Mouse (Mus musculus): ENCODE measurements around the gene Tmem98. TPM values are rescaled to one million over a fixed set of nuclear protein-coding genes. Genes with fewer than 3 reads are reported as not detected.
A peak's percentile ranks its signal among the peaks of the same experiment; 100 is the strongest.

The Tmem98 gene
- polyA plus RNA-seq, 1 experiment from 2014 or later = 60.2 TPM

- H3K27ac ChIP-seq = no peak overlapping the region
- ATAC-seq (ENCODE audit: insufficient number of reproducible peaks, low FRiP score, low TSS enrichment, low read depth) = no peak
- H3K4me1 ChIP-seq = peaks cover 13% of the 10 kb centered on the region
- H3K9ac ChIP-seq = no peak overlapping the region
- H3K4me2 ChIP-seq = no peak overlapping the region
- H3K4me3 ChIP-seq = no peak overlapping the region
- WGBS = 62% methylated on average over 6 of the region's 6 CpGs
- no peaks in the 10 kb centered on the region for H3K27me3 ChIP-seq
- H3K9me3 ChIP-seq = no peaks in the 10 kb centered on the region
- no peaks in the 10 kb centered on the region for H3K36me3 ChIP-seq
Observed at GRCm38 (mm10) chr11:80778157-80778556, 31.8 kb upstream of the Tmem98 start.

- Histone ChIP-seq H3K4me3 (peak overlapping the region; percentile 70), H3K9me3 (no peaks in the 10 kb centered on the region), H3K36me3 (no peaks in the 10 kb centered on the region), H3K9ac (0 out of 2 replicates have a peak overlapping the region, but pooled peaks have one; percentile 55), H3K27ac (peak overlapping the region; percentile 65; the same call in 1 of the 2 replicates), H3K4me1 (peaks cover 13% of the 10 kb centered on the region), H3K4me2 (peak overlapping the region; percentile 85), H3K27me3 (no peaks in the 10 kb centered on the region)
- ATAC-seq (ENCODE audit: insufficient number of reproducible peaks, low FRiP score, low TSS enrichment, low read depth) = no peak
- WGBS = 2% methylated on average over 18 of the region's 18 CpGs
Observed at GRCm38 (mm10) chr11:80778916-80779526, 31.0 kb upstream of the Tmem98 start.

- WGBS = 1% methylated on average over 77 of the region's 87 CpGs
- Histone ChIP-seq H3K27me3 (no peaks in the 10 kb centered on the region), H3K4me1 (peaks cover 13% of the 10 kb centered on the region), H3K9me3 (no peaks in the 10 kb centered on the region), H3K27ac (peak within 1 kb of the TSS; percentile 65), H3K36me3 (no peaks in the 10 kb centered on the region), H3K4me3 (peak within 1 kb of the TSS; percentile 70), H3K4me2 (peak within 1 kb of the TSS; percentile 85), H3K9ac (peak within 1 kb of the TSS; percentile 55; the same call in 1 of the 2 replicates)
- peak; percentile 94 for ATAC-seq (ENCODE audit: insufficient number of reproducible peaks, low FRiP score, low TSS enrichment, low read depth)
Observed at GRCm38 (mm10) chr11:80779527-80780344, 30.2 kb upstream of the Tmem98 start, which contains the start of gene Myo1d. Gene Myo1d, minus strand, starts transcription at chr11:80780025.

- Histone ChIP-seq H3K9ac (no peak overlapping the region), H3K4me2 (no peak overlapping the region), H3K27ac (no peak overlapping the region), H3K4me3 (no peak overlapping the region), H3K27me3 (no peaks in the 10 kb centered on the region), H3K9me3 (no peaks in the 10 kb centered on the region), H3K36me3 (no peaks in the 10 kb centered on the region), H3K4me1 (peaks cover 13% of the 10 kb centered on the region)
- no peak for ATAC-seq (ENCODE audit: insufficient number of reproducible peaks, low FRiP score, low TSS enrichment, low read depth)
- WGBS = 88% methylated on average over 2 of the region's 2 CpGs
Observed at GRCm38 (mm10) chr11:80781535-80781934, 28.4 kb upstream of the Tmem98 start.

- ATAC-seq (ENCODE audit: insufficient number of reproducible peaks, low FRiP score, low TSS enrichment, low read depth) = no peak
- H3K27ac ChIP-seq = no peak overlapping the region
- H3K36me3 ChIP-seq = no peaks in the 10 kb centered on the region
- H3K4me3 ChIP-seq = no peak overlapping the region
- H3K9ac ChIP-seq = no peak overlapping the region
- no peaks in the 10 kb centered on the region for H3K27me3 ChIP-seq
- H3K9me3 ChIP-seq = no peaks in the 10 kb centered on the region
- no peak overlapping the region for H3K4me2 ChIP-seq
- H3K4me1 ChIP-seq = peaks cover 13% of the 10 kb centered on the region
- 62% methylated on average over 7 of the region's 7 CpGs for WGBS
Observed at GRCm38 (mm10) chr11:80783460-80783859, 26.5 kb upstream of the Tmem98 start.

- Histone ChIP-seq H3K27me3 (no peaks in the 10 kb centered on the region), H3K36me3 (no peaks in the 10 kb centered on the region), H3K4me1 (peaks cover 8% of the 10 kb centered on the region), H3K4me3 (no peak overlapping the region), H3K9me3 (no peaks in the 10 kb centered on the region), H3K4me2 (no peak overlapping the region), H3K9ac (no peak overlapping the region), H3K27ac (no peak overlapping the region)
- WGBS = 14% methylated on average over 3 of the region's 3 CpGs
- no peak for ATAC-seq (ENCODE audit: insufficient number of reproducible peaks, low FRiP score, low TSS enrichment, low read depth)
Observed at GRCm38 (mm10) chr11:80784294-80784743, 25.7 kb upstream of the Tmem98 start.

GRCm38 (mm10) chr11:80785672-80786071 lies 24.3 kb upstream of the Tmem98 start:
- H3K9me3 ChIP-seq = no peaks in the 10 kb centered on the region
- H3K27ac ChIP-seq = no peak overlapping the region
- H3K9ac ChIP-seq = no peak overlapping the region
- no peak overlapping the region for H3K4me3 ChIP-seq
- no peaks in the 10 kb centered on the region for H3K36me3 ChIP-seq
- WGBS = 82% methylated on average over 5 of the region's 5 CpGs
- no peaks in the 10 kb centered on the region for H3K4me1 ChIP-seq
- H3K27me3 ChIP-seq = no peaks in the 10 kb centered on the region
- H3K4me2 ChIP-seq = no peak overlapping the region
- no peak for ATAC-seq (ENCODE audit: insufficient number of reproducible peaks, low FRiP score, low TSS enrichment, low read depth)

GRCm38 (mm10) chr11:80789647-80790240 lies 20.2 kb upstream of the Tmem98 start:
- no peak overlapping the region for H3K27ac ChIP-seq
- WGBS = 48% methylated on average over 7 of the region's 7 CpGs

GRCm38 (mm10) chr11:80790413-80790812 lies 19.6 kb upstream of the Tmem98 start:
- Histone ChIP-seq H3K36me3 (no peaks in the 10 kb centered on the region), H3K4me2 (no peak overlapping the region), H3K9ac (no peak overlapping the region), H3K4me3 (no peak overlapping the region), H3K27ac (no peak overlapping the region), H3K4me1 (no peaks in the 10 kb centered on the region), H3K27me3 (no peaks in the 10 kb centered on the region), H3K9me3 (no peaks in the 10 kb centered on the region)
- WGBS = 66% methylated on average over 3 of the region's 3 CpGs
- no peak for ATAC-seq (ENCODE audit: insufficient number of reproducible peaks, low FRiP score, low TSS enrichment, low read depth)

More at GRCm38 (mm10) chr11:80789647-80790240, 20.2 kb upstream of the Tmem98 start:
- H3K9me3 ChIP-seq = no peaks in the 10 kb centered on the region
- no peaks in the 10 kb centered on the region for H3K4me1 ChIP-seq
- no peak overlapping the region for H3K4me3 ChIP-seq
- H3K9ac ChIP-seq = no peak overlapping the region
- no peak for ATAC-seq (ENCODE audit: insufficient number of reproducible peaks, low FRiP score, low TSS enrichment, low read depth)
- no peak overlapping the region for H3K4me2 ChIP-seq
- no peaks in the 10 kb centered on the region for H3K27me3 ChIP-seq
- no peaks in the 10 kb centered on the region for H3K36me3 ChIP-seq

GRCm38 (mm10) chr11:80791677-80792432 lies 18.1 kb upstream of the Tmem98 start:
- H3K27ac ChIP-seq = no peak overlapping the region
- no peaks in the 10 kb centered on the region for H3K36me3 ChIP-seq
- no peak overlapping the region for H3K4me2 ChIP-seq
- H3K4me1 ChIP-seq = no peaks in the 10 kb centered on the region
- no peak for ATAC-seq (ENCODE audit: insufficient number of reproducible peaks, low FRiP score, low TSS enrichment, low read depth)
- H3K27me3 ChIP-seq = no peaks in the 10 kb centered on the region
- no peak overlapping the region for H3K4me3 ChIP-seq
- no peak overlapping the region for H3K9ac ChIP-seq
- WGBS = 63% methylated on average over 3 of the region's 3 CpGs
- H3K9me3 ChIP-seq = no peaks in the 10 kb centered on the region

- Histone ChIP-seq H3K9me3 (no peaks in the 10 kb centered on the region), H3K4me2 (no peak overlapping the region), H3K4me3 (no peak overlapping the region), H3K4me1 (no peaks in the 10 kb centered on the region), H3K9ac (no peak overlapping the region), H3K27ac (no peak overlapping the region), H3K36me3 (no peaks in the 10 kb centered on the region), H3K27me3 (no peaks in the 10 kb centered on the region)
- 87% methylated on average over 4 of the region's 4 CpGs for WGBS
- no peak for ATAC-seq (ENCODE audit: insufficient number of reproducible peaks, low FRiP score, low TSS enrichment, low read depth)
Observed at GRCm38 (mm10) chr11:80793386-80793785, 16.6 kb upstream of the Tmem98 start.
